Mouse (Mus musculus) thymus, postnatal 36 days (tissue): ENCODE measurements around the gene Mad2l2.

ENCODE experiments used
- DNase-seq, 2 experiments: peaks; one replicate each; pipeline ENCODE4 v3.0.0; 2022; ENCODE audit warnings: mixed read lengths in 2 of 2

Mad2l2 gene

DNA sequence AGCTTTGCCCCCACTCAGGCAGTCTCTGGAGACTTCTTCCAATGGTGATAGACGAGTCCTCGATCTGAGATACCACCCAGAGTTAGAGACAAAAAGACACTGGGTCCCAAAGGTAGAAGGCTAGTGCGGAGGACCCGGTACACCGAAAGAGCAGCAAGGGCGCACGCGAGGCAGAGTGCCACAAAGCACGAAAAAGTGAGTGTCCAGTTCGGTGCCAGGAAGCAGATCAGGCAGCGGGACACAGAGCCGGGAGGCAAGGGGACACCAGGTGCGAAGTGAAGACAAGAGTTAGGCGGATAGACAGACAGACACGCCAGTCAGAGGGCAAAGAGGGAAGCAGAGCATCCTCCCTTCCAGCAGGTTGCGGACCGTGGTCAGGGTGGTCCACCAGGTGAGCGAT lies at the start of gene Mad2l2:
Gene Mad2l2 (plus strand): TSS at position 252 of the 400 bp plus-strand sequence.
- DNase-seq: no peak

DNA sequence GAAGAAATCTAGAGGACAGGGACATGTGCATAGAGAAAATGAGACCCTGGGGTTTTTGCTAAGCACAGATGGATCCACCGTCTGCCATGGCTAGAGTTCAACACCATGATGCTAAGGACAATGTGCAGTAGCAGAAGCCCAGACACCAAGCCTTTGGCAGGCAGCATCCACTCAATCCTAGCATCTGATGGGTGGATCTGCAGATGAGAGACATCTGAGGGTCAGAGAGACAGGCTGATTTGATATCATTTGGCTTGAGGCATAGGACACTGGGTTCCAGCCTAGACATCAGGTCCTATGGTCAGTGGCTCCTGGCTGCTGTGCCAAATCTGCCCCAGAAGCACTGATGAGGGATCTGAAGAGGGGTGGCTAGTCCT lies 49.6 kb upstream of the Mad2l2 start:
- no peak for DNase-seq

DNA sequence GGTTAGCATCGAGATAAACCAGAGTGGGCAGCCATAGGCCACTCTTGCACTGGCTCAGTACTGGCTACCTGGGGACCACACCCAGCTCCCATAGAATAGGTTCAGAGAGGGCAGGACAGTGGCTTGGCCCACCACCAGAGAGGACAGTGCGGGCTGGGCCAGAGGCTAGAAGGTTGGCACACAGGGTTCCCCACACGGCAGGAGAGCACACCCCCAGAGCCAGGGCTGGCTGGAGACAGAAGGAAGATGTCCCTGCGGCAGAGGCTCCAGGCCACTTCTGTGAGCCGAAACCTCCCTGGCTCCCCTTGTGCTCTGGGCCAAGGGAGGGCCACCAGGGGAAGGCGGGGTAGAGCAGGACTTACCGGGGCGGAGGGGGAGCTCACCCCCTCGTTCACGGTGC lies 49.0 kb upstream of the Mad2l2 start:
- no peak for DNase-seq

DNA sequence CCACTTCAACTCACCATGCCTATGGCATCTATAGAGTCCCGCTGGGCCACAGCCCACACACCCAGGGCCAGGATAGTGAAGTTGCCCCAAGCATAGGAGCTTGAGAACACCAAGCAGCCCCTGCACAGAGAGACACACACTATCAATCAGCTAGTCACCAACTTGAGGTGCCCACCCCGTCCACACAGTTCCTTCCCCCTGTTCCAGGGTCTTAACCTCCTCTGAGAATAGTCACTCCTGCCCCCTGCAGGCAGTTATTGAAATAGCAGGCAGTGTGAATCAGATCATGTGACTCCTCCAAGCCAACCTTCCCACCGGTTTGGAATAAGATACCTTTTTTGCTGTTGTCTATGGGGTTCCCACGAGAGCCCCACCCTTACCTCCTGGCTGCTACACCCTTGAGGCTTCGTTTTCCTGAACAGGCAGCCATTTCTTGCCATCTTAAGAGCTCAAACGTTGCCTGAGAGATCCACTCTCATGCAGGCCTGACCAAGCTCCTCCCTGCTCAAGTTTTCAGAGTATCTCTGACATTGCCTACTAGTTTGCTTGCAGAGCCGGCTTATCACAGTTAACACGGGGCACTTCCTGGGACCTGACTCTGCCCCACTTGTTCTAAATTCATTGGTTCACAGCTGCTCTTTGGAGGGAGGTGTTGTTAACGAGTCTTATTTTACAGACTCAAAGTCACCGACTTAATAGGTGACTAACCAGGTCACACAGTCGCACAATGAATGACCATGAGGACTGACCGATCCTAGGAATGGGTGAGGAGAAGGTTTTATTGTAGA lies 47.7 kb upstream of the Mad2l2 start:
- peak; percentile 74 to 76 for DNase-seq

DNA sequence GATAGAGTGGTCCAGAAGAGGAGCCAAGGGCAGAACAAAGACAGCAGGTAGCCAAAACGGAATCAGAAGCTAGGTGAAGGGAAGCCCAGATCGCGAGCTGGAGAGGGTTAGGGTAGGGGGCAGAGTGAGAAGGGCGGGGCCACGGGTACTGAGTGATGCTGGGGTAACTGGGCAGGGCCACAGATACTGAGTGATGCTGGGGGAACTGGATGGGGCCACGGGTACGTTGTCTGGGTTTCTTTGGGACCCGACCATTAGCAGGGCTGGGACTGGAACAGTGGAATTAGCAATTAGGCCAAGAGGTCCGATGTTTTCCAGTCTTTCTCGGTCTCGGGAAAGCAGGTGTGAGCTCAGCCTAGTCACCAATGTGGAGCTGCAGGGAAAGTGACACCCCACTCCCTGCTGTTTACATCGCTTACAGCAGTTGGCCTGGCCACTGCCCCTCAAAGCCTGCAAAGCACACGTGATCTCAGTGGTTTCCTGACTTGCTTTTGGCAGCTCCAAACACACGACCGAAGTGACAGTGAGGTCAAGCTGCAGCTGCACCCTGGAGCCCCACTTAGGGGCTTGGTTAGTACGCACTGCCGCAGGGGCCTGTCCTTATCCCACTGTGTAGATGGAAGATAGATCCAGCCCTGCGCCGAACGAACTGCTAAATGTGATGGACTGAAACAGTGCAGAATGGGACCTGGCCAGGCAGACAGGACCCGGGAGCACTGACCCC lies 46.8 kb upstream of the Mad2l2 start:
- DNase-seq: peak; percentile 64 to 75

DNA sequence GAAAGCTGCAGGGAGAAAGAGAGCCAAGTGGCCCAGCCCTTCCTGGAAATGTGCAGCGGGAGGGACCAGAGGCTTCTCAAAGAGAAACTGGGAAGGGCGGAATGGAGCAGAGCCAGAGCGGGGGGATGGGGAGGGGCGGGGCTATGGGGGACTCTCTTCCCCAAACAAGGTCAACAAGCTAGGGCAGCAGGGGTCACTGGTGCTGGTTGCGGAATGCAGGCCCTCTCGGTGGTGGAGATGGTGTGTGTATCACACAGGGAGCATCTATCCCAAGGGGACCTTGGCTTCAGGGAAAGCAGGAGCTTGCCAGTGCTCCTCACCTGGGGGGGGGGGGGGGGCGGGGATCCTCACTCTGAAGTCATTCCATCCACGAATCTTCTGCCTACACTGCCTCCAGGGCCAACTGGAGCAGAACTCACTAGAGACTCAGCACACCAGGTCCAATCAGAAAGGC lies 45.9 kb upstream of the Mad2l2 start:
- DNase-seq: peak in 1 of 2 experiments; percentile 44

DNA sequence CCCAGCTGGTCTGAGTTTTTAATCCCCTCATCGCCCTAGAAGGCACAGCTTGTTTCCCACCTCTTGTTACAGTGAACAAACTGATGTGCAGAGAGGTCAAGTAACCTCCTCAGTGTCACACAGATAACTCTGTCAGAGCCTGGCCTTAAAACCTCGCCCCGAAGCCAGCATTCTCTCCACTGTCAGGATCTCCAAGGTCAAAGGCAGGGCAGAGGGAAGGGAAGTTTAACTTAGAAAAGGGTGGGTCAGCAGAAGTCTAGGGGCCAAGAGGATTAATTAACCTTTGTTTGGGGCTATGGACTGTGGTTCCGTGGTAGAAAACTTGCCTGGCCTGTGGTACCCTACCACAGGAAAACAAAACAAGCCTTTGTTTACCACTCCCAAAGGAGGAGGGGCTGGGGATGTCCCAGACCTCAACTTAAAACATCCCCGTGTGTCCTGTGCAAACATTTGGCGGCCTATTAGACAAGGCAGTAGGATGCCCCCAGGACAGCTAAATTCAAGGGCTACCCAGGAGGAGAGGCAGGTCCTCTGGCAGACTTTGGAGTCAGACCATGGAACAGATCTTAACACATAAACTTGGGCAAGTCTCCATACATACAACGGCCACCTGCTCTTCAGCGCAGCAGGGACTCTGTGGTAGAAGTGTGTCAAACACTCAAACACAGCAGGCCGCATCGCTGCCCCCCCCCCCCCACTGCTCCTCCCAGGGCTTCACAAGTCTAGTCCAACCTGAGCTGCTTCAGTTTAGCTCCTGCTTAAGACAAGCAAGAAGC lies 44.9 kb upstream of the Mad2l2 start:
- peak; percentile 55 to 70 for DNase-seq

DNA sequence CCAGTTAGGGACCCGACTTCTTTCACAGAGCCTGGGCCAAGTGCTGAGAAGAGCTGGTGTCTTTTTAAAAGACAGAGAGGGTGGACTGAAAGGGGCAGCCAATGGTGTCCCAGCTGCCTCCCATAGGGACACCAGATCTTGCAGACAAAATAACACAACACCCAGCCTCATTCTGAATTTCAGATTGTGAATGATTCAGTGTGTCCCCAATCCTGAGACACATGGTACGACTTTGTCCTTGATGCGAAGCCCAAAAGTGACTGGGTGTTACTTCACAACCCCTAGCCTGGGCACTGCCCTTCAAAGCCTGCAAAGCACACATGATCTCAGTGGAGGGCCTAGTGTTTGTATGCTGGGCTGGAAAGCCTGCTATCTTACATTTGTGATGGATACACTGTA lies 44.3 kb upstream of the Mad2l2 start:
- DNase-seq: no peak

DNA sequence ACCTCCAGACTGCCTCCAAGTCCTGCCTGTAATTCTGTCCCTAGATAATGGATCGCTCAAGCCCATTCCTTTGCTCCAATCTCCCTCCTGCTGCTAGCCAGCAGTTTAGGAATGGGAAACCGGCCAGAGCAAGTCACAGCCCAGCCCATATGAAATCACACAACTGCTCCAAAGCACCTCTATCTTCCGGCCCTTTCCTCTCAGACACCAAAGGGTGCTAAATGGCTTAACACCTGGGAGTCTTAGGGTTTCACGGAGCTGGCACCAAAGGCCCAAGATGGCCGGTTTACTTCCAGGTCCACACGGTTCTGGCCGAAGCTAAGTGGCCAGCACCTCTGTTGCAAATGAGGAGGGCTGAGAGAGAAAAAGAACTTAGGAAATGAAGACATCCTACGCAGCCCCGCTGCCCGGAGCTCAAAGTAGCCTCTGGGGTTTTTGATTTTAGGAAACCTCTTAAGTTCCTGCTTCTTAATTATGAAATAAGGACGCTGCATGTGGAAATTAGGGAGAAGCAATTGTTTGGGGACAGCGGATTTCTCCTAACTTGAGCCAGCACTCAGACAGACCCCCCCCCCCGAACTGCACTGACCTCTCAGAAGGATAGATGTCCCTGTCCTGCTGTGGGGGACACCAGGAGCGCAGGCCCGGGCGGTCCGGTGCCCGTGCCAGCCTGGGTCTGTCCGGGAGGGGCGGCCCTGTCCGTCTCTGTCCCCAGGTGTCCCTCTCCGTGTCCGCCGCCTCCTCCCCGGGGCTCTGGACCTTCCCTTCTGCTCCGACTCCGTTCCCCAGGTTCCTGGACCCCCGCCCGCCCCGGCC lies 42.9 kb upstream of the Mad2l2 start:
- DNase-seq: peak; percentile 42 to 44

DNA sequence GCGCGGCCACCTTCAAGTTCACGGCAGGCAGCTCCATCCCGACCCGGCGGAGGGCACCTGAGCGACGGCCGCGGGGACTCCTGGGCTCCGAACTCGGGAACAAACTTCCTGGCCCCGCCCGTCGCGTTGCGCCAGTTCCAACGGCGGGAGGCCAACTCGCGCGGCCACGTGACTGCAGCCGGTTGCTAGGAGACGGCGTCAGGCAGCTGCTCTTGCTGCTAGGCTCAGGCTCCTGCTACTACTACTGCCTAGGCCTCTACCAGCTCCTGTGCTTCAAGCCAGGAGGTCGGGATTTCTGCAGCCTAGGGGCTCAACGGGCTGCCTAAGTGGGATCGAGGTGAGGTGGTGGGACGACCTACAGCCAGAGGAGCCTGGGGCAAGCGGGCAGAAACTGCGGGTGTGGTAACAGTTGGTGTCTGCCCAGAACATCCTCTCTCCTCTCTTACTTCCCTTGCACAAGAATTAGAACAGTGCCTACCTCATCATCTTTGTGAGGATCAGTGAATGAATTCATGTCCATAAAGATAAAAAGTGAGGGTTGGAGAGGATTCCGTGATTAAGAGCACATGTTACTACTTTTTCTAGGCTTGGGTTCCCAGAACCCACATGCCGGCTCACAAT lies 42.2 kb upstream of the Mad2l2 start, which contains the start of gene Agtrap:
Gene Agtrap (minus strand): TSS at position 125 of the 621 bp plus-strand sequence.
- DNase-seq: peak; percentile 95 to 97

DNA sequence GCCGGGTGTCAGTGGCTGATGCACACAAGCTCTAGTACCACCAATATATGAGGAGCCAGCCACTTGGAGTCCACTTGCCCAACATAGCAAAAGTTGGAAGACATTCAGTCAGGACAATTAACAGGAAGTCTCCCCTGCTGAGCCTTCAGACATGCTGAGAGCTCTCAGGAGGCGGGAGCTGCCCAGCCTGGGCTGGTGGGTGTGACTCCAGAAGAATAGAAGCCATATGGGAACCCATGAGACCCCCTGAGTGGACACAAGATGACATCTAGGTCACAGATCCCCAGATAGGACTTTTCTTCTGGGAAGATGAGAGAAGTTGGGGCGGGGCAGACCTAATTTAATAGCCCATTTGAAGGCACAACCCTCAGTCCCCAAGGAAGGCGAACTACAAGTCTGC lies 41.0 kb upstream of the Mad2l2 start:
- DNase-seq: no peak

DNA sequence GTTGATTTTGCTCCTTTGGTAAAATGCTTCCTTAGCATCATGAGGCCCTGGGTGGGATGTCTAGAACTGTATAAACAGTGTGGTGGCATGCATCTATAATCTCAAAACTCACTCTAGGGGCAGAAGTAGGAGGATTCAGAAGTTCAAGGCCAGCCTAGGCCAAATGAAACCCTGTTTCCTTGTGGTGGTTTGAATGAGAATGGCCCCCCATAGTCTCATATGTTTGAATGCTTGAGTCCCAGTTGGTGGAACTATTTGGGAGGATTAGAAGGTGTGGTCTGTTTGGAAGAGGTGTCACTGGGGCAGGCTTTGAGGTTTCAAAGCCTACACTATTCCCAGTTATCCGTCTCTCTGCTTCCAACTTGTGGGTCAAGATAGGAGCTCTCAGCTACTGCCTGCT lies 39.0 kb upstream of the Mad2l2 start:
- no peak for DNase-seq

DNA sequence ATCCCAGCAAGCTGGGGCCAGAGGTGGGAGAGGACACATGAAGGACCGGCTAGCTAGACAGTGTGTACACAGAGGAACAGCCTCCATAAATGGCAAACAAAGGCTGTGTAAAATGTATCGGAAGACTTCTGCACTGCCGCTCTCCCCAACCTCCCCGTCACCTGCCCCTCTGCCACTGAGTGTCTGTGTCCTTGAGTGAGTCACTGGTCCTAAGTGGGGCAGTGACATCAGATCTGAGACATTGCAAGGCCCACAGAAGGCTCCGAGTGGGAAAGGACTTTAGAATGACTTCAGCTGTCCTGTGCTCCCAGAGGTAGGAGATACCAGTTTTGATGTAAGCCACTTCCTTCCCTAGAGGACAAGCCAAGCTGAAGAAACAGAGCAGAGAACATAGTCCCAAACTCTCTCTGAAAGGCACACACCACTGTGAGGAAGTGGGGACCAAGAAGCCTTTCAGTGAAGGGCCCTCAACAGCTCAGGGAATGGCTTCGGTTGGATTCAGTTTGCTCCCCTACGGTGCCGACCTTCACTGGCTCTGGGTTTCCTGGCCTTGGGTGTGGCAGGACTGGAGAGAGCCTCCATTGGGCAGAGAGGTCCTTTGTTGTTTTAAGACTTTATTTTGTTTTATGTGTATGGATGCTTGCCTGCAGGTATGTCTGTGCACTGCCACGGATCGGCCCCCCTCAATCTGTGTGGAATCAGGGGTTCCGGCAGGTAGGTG lies 37.5 kb upstream of the Mad2l2 start:
- no peak for DNase-seq

DNA sequence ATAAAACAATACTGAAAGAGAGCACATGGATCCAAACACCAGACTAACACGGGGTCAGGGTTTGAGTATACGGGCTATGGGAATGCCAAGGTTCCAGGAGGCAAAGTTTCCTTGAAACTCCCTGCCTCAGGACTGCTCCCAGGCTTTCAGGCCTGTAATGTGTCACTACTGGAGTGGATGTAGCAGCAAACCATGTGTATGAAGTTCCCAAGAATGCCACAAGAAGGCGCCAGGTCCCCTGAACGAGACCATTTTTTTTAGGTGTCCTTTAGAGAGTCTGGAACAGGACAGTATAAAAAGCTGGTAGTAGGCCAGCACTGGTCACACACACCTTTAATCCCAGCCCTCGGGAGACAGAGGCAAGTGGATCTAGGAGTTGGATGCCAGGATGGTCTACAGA lies 36.0 kb upstream of the Mad2l2 start:
- DNase-seq: no peak

DNA sequence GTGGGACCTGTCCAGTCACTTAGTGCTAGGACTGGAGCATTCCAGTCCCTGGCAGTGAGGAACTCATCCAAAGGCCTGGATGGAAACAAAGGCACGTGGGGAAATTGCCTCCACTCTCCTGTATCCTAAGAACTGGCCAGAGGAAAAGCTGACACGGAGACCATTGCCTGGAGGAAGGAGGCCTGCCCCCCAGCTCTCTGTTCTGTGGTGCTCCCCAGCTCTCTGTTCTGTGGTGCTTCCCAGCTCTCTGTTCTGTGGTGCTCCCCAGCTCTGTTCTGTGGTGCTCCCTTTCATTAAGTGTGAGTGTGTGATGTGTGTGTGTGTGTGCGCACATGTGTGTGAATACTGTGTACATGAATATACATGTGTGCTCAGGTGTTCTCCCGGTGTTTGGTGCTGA lies 35.1 kb upstream of the Mad2l2 start:
- DNase-seq: no peak

DNA sequence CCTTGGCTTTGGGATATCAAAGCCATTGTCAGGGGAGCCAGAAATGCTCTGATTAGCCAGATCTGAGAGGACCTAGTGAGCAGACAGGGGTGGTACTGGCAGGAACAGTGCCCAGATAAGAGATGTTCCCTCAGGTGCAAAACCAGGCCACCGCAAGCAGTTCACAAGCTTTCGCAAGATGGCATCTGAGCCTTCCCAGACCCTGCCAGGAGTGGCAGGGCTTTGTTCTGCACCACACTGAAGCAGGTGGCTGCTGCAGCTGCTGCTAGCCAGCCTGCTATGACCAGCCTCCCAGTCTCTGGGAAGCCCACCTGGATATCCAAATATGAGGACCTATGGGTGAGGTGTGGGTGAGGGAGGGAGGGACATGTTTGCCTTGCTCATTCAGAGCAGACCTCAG lies 32.2 kb upstream of the Mad2l2 start:
- peak; percentile 68 to 84 for DNase-seq

DNA sequence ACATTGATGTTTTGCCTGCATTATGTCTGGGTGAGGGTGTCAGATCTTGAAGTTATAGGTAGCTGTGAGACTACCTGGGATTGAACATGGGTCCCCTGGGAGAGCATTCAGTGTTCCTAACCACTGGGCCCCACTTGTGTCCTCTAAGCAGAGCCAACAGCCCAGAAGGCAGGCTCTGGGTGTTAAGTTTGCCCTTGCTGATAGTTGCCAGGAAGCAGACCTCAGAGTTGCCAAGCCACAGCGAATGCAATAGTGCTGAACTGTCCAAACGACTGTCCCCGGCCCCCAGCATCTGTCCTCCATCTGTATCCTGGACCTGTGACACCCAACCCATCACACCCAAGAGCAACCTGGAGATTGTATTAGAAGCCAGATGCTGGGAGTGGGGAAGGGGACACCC lies 31.5 kb upstream of the Mad2l2 start:
- no peak for DNase-seq

DNA sequence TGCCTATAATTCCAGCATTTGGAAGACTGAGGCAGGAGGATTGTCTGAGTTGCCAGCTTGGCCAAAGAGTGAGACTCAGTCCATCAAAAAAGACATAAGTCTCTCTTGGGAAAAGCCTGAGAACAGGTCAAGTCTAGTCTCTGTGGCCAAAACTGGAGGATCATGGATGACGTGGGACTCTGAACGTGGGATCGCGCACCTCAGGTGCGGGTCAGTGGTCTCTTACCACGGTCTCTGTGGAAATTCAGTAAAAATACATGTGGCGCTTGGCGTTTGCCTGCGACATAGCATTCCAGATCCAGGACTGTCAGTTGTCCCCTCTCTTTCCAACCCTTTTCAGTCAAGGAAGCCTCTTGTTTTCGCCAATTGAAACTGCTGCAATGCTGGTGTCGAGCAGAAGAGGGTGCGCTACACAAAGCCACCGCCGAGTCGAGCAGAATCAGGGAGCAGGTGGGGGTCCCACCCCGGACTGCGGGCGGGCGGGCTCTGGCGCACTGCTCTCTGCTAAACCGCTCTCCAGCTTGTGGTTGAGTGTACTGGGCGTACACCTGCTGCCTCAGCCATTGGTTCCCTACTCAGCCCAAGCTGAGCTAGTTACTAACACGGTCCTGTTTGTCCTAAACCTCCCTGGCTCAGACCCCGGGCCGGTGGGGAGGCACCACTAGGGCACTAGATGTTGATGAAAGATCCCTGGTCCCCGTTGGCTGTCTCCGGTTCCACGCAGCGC lies 28.2 kb upstream of the Mad2l2 start:
- peak; percentile 89 to 92 for DNase-seq

DNA sequence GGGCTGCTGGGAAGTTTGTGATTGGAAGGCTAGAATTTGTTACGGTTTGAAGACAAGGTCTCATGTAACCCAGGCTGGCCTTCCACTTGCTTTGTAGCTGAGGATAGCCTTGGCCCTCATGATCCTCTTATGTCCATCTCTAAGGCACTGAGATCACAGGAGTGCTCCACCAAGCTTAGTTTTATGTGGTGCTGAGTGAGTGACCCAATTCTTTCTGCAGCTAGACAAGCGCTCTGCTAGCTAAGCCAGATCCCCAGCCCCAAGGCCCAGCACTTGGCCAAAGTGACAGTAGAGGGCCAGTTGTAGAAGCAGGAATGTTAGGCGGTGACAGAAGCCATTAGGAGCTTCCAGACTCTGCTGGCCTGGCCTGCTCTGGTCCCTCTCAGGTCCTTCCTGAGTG lies 26.0 kb upstream of the Mad2l2 start:
- DNase-seq: no peak

DNA sequence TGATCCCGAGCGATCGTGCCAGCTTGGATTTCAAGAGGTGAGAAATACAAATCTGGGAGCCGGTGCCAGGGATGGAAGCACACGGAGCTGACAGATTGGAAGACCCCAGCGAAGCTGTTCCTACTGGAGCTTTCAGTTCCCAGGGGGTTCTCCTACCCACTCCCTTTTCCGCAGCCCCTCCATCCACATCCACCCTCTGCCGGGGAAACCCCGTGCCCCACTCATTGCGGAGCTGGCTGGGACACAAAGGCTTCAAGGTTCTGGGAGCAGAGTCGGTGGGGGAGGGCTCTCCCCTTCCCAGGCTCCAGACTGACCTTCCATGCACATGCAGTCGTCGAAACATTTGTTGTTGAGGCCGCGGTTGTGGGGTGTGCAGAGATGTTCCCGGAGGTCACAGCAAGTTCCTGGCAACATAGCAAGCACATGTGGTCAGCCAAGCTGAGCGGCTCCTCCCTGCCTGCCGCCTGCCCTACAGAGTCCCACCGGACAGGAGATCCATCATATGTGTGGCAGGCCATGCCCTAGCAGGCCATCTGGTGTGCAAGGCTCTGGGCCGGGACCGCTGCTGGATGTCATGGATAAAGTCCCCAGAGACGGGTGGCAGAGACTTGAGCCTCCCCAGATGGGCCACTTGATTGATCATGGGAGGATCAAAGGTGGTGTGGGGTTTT lies 22.4 kb upstream of the Mad2l2 start:
- DNase-seq: no peak
